Mouse (Mus musculus) 416B (cell line): ENCODE results near the gene Mvb12b.
A peak's percentile ranks its signal among the peaks of the same experiment; 100 is the strongest.

ENCODE experiments used
- DNase-seq: peaks from one replicate; pipeline ENCODE4 v3.0.0; 2011; ENCODE audit warnings: low read depth

Mvb12b gene

DNA sequence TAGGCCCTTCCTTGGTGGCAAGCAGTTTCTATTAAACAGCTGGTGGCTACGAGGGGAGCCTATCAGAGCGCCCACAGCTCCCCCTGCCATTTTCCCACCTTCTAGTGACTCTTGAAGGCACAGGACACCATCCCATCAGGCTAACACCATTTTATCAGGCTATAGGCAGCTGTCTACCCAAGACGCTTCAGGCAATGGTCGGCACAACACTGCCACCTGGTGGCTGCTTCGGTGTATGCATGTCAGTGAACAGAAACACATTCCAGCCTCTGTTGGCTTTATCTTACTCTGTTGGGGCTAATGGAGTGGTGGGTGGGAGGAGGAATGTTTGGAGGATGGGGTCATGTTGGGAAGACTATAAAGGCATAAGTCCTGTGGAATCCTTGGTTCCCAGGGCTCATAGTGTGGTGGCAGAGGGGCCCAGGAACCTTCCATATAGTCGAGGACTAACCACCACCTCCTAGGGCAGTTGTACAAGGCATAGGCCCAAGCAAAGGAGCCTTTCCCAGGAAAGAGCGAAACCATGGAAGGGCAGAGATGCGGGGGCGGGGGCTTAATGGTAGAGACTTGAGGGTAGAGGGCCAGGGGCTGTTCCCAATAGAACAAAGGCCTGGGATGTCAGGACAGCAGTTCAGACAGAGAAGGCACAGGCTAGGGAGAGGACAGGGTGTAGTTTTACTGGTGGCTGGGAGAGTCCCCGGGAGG is 152.8 kb downstream of the Mvb12b start:
- DNase-seq: peak; percentile 68

DNA sequence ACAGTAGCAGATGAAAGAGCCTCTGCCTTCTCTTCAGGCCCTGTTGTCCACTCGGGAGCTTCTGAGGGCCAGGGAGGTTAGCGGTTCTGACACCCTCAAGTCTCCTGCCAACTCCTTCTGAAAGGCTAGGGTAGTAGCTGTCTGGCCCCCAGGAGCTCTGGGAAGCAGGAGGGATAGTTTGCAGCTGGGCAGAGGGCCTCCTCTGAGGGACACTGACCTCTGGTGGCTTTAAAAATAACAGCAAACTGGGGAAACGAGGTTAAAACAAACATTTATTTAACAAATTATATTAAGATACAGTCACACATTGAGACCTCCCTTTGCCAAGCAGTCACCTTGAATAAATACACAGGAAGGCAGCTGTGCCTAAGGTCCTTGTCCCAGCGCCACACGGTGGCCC is 158.0 kb downstream of the Mvb12b start:
- peak; percentile 21 for DNase-seq

DNA sequence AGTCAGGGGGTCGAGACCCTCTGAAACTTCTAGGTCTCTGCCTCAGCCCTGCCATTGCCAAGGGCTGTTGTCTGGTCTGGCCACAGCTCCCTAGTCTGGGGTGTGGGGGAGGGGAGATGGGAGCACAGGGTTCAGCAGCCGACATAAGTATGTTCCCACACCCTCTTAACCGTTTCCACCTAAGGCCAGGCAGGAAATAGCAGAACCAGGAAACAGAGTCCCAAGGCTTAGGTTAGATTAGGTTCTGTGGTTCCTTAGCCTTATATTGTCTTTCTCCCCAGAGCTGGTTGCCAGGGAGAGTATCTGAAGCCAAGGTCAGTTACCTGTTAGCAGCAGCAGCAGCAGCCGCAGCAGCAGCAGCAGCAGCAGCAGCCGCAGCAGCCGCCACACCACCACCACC is 160.5 kb downstream of the Mvb12b start:
- DNase-seq: peak; percentile 75

DNA sequence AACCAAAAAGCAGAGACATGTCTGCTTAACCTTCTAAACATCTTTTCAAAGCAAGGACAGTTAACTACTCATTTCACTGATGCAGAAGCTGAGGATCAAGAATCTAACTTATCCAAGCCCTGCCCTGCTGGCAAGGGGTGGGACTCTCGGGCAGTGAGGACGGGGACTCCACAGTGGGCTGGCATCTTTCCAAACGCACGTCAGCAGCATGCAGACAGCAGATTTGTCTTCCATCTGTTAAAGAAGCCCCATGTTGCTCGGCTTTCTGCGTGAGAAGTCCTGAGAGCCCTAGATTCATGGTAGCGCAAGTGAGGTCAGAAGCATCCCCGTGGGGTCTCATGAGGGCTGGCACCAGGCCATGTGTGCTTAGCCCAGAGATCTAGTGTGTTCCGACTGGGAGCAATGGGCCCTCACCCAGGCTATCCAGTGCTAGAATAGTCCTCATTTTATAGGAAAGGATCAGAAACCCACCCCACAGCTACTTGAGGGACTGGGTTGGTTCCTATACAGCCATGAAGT is 167.3 kb downstream of the Mvb12b start:
- DNase-seq: no peak

DNA sequence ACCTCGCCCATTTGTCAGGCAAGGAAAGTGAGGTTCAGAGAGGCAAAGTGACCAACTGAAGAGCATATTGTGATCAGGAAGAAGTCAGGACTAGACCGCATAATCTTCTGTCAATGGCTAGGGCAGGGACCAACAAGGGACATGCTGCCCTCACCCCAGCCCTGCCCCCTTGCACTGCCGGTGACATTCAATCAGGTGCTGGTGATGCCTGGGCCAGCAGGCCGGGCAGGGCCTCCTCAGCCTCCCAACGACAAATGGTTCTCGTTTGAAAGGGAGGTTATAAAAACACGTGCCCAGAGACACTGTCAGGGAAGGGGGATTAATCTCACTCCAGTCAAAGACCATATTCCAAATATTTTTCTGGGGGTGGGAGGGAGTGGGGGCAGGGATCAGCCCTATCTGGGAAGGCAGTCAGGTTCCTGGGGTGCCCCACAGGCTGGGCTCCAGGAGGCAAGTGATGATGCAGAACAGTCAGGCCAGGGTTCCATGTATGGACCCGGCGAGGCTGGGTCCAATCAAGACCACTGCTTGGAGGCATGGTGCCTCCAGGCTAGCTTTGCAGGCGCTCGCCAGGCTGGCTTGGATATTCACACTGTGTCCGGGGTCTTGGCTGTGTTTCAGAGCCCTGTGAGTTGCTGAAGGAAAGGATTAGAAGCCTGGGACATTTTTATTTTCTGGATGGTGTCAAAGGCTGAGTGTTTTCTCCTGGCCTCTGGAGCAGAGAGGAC is 168.2 kb downstream of the Mvb12b start:
- DNase-seq: no peak

DNA sequence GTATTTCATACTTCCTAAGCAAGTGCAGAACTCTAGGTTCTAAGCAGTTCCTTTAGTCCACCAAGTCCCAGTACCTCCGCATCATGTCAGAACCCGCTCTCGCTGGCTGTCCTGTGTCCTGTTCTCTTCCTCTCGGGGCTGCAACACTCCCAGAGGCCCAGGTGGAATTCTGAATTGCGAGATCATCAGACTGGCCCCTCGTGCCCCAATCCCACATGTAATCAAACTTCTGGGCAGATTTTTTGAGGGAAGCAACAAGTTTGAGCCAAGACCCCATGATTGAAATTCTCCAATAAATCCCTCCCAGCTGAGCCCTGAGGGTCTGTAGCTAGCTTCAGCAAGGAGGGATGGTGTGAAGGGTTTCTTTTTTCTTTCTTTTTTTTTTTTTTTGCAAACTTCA is 169.2 kb downstream of the Mvb12b start:
- no peak for DNase-seq

DNA sequence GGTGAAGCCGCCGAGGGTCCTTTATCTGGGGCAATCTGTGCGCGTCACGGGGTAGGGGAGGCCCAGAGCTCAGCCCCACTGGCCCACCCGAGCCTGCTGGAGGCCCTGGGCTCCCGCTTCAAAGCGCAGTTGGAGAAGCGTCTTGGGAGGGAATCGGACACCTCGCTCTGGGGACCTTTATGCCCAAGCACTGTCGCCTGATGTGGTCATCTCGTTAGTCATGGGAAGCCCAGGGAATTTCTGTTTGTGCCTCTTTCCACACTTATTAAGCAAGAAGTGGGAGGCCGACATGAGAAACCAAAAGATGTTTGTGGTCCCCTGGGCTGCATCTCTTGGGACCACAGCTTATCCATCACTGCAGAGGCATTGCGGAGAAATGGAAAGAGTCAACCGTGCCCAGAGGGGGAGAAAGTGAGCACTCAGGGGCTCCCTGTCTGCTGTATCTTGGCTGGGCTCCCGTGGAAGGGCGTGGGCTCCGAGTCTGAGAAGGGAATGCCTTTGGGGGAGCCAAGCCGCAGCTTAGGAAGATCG is 169.9 kb downstream of the Mvb12b start:
- no peak for DNase-seq

DNA sequence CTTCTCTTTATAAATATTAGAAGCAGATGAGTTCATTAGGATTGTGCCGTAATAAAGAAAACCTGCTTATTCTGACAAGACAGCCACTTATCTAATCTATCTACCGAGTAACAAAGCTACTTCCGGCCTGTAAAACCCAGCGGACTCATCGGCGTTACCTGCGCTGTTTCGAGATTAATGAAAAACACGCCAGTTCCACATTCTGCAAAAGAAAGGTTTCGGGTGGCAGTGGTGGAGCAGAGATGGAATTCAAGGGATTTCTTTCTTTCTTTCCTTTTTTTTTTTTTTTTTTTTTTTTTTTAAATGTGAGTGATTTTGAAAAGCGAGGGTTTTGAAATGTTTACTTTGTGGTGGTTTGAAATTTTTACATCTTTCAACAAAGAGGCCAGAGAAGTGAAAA is 170.4 kb downstream of the Mvb12b start:
- DNase-seq: no peak

DNA sequence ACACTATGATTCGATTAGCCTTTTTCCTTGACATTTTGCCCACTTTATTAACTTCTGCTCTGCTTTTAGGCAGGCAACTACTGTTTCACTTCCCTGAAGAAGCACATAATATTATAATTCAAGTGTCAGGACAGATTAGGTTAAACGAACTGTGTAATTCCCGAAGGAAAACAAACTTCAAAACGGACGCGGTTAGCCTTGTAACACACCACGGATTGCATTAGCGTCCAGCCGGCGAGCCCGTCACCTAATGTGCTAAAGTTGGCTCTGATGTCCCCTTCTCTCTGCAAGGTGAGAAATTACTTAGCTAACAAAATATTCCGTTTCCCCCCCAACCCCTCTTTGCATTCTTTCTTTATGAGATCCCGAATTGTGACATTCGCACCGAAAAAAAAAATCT is 170.9 kb downstream of the Mvb12b start:
- DNase-seq: no peak

DNA sequence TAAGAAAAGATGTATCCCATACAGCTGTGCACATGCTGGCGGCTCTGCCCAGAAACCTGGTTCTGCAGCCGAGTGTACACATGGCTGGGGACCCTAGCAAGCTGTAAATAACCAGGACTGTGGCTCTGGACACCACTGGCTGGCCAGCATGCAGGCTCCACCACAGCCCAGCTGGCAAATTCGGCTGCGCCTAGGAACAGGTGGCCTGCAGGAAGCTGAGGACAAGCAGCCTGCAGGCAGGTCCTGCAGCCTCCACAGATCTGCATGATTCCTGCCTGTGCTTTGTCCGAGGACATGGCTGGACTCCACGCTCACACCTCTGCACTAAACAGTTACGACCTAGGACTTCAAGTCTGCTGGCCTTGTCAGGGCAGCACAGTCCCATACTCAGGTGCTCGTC is 172.8 kb downstream of the Mvb12b start:
- no peak for DNase-seq

DNA sequence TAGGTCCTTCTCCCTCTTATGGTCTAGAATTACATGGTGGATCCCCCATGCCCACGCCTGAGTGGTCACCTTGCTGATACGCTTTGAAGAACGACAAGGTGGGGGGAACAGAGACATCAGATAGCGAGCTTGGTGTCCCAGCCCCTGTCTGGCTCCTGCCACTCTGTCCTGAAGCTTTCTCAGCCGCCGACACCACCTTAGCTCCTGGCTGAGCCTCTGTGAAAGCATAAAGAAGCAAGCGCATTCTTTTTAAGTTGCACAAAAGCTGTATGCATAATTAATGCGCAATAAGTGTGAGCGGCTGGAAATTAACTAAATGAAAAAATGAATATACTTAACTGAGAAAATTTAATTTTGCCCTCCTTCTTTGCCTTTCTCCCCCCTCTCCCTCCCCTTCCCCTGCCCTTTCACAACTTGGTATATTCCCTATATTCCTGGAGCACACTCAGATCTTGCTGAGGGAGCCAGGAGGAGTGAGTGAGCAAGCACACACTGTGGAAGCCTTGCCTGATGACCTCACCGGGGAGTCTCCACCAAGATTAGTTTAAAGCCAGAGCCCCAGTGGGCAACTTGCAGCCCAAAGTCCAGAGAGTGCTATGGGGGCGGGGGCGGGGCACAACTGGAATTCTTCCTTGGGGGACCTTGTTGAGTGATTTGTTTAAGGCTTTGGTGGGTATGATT is 174.0 kb downstream of the Mvb12b start:
- DNase-seq: no peak

DNA sequence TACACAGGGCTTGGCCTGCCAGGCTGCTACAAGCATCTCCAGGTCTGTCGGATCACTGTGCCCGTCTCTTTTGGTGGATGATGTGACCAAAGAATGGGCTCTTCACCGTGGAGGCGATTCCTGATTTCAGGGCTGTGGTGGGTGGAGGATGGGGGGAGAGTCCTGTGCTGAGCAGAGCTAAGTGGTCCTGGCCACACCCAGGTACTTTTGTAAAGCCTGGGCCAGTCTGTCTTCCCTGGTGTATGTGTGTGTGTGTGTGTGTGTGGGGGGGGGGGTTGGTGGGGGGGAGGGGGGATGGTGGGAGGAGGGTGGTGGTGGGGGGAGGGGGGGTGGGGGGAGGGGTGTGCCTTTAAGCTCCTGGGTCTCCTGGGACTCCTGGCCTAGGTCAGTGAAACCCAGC is 174.9 kb downstream of the Mvb12b start:
- no peak for DNase-seq

DNA sequence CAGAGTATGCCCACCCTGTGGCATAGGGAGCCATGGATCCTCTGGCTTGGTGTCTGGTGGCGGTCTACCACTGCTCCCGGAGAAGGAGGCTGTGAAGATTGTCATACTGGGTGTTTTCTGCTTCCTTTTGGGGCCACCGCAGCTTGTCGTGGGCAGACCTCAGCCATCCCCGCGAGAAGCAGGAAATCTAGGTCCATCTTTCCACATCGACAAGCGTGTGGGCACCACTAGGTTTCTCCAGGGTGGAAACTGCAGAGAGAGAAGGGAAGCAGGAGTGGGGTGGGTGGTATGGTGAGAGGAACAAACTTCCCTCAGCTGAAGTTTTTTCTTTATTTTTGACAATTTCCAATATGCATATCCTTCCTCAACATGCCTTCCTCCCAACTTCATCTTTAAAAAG is 178.9 kb downstream of the Mvb12b start:
- DNase-seq: no peak

DNA sequence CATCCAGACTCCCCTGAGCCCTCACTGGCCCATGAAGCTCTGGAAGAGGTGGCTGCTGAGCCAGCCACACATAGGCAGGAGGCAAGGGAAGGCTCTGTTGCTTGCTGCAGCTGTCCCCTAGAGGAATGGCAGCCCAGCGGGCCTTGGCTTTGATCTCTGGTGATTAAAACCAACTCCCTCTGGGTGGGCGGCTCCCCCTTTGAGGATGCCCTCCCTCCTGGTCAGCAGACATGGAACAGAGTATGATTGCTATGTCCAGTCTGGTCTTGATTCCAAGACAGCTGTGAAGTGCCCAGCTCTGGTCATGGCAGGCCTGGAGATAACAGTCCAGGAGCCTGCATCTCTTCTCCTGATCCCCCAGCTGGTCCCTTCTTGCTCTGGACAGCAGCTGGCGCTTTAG is 179.7 kb downstream of the Mvb12b start:
- no peak for DNase-seq

DNA sequence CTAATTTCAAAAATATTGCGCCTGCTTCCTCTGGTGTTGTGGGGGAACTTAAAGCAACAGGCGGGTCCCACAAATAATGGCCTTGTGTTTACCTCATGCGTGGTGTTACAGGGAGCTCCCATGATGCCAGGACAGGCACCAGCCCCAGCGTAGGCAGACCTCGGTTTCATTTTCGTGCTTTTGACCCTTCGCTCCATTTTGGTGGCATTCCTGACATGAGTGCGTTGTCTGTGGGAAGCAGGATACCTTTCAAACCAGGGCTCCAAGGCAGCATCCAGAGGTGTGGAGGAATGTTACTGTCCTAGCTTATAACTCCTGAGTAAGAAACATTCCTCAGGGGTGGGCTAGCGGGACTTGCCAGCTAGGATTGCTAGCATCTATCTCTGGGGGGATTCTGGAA is 181.3 kb downstream of the Mvb12b start:
- DNase-seq: no peak

DNA sequence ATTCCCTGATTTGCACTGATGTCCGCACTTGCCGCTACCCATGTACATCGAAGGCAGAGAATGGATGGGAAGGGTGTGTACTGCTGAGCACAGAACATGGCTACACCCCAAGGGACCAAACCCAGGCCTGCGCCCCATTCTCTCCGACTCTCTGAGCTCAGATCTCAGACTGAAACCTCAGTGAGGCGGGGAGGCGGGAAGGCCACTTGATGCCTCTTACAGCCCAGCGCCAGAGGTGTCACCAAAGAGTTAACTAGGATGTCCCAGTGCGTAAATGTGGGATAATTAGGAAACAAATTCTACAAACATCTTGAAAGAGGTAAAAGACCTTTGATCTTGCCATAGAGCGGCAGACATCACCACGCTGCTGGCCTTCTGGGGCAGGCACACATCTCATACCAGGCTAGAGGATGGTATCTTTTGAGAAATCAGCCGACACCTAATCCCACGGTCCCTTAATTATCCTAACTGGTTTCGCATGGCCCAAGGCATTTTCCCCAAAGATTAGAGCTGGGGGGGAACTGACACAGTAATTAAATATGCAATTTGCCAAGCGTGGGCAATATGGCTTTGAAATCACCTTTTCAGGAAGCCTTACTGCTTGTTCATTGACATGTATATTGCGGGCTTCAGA is 181.9 kb downstream of the Mvb12b start:
- DNase-seq: no peak

DNA sequence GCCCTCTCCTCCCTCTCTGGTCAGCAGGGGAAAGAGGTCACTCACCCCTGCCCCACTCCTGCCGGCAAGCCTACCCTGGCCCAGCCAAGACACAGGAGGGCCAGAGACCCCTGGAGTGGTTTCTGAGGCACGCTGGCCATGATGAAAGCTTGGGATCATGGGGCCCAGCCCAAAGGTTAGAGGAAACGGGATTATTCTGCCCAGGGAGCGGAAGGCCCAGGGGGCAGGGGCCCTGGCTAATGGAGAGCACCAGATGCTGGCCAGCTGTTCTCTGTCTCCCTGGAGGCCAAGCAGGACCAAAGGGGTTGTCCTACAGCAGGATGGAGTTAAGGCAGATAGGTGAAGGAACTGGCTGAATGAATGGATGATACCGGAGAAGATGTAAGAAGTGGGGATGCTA is 184.5 kb downstream of the Mvb12b start:
- no peak for DNase-seq

DNA sequence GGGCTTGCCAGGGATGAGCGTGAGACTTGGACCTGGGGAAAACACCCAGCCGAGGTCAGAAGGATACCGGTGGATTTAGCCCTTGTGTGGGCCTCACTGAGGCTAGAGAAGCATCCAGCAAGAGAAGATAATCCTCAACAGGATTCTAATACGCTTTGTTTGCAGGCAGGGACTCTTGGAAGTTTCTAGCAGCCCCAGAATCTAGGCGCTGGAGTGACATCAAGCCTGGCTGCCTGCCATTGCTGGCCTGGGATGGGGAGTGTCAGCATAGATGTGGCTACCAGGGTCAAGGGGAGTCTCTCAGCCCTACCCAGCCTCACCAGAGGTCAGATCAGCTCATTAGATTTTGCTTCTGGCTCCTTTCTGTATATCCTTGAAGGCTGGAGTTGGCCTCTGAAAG is 185.0 kb downstream of the Mvb12b start:
- no peak for DNase-seq

DNA sequence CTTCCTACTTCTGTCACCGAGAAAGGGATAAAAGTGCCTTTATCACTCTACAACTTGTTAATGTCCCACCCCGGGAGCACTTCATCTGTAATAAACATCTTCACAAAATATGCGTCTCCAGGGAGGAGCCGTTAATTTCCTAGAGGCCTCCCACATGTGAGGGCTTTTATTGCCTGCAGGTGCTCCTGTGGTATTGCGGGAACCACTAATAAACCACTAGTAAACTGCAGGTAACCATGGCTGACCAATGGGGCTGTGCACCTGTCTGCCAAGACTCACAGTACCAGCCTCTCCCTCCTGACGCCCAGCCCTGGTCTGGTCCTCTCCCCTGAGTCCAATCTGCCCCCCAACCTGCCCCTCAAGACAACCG is 186.3 kb downstream of the Mvb12b start:
- no peak for DNase-seq

DNA sequence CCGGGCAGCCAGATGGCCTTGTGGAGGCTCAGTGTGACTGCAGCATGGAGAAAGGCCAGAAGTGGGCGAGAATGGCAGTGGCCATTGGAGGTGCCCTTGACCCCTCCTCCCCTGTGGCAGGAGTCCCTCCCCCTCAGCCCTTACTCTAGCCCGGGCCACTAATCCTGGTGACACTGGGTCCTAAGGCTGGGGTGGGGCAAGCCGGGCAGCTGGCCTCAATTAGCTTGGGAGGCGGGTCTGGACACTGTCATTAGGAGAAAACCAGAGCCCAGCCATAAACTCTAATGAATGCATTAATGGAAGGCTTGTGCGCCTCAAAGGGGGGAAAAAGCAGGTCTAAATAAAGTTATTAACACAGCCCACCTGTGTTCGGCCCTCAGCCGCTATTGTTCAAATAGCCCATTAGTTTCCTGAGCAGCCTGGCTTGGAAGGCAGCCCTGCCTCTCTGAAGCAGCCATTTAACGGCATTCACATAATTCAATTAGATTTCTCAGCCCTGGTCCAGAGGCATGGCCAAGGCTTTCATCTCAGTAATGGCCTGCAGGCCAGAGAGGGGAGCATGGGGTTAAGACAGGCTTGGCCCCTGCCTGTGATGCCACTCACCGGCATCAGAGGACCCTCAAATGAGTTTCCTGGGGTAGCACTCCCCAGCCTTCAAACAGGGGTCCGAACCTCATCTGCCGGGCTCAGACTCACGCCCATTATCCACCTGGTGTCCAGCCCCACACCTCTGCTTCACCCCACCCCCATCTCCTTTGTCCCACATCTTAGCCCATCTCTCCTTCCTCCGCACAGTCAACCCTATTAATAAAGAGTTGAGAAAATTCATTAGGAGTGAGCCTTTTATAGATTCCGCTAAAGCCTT is 186.9 kb downstream of the Mvb12b start:
- no peak for DNase-seq

DNA sequence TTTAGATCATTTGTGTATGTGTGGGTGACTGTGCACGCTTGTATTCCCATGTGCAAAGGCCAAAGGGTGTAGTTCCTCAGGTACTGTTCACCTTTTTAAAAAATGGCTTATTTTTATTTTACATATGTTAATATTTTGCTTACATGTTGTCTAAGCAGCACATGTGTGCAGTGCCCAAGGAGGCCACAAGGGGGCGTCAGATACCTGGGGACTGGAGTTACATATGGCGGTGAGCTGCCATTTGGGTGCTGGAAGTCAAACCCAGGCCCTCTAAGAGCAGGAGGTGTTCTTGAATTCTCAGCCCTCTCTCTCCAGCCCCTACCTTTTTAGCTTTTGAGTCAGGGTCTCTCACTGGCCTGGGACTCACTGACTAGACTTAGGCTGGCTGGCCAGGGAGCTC is 188.8 kb downstream of the Mvb12b start:
- peak; percentile 9 for DNase-seq
